Mouse (Mus musculus) liver, adult 2 months (tissue): ENCODE measurements at regions not wholly inside any gene's neighbourhood (a gene's known extent, or its start where the extent isn't known, plus 50 kb on each side); places are given as distances from the start of the nearest gene placed in this dataset.

Experiments used
- DNase-seq: peaks from one replicate; pipeline ENCODE4 v3.0.0-alpha.2; 2011; ENCODE audit warnings: low read depth, low spot score; ENCODE audit errors: extremely low read depth
- H3K27ac ChIP-seq: fragments of 200-500 bp; replicated peaks from 2 replicates; pipeline ENCODE4 v1.5.1; 2012; ENCODE audit warnings: low read depth, mild to moderate bottlenecking, control low read depth, inconsistent platforms, low read length; ENCODE audit not compliant: insufficient read depth
- H3K27me3 ChIP-seq: fragments of 200-500 bp; 2 replicates; pipeline ENCODE4 v1.6.1; 2012; ENCODE audit warnings: mild to moderate bottlenecking, moderate library complexity, low read length, inconsistent platforms; ENCODE audit not compliant: control insufficient read depth, insufficient read depth
- H3K36me3 ChIP-seq: fragments of 200-500 bp; 2 replicates; pipeline ENCODE4 v1.6.1; 2012; ENCODE audit warnings: low read length, inconsistent platforms; ENCODE audit not compliant: control insufficient read depth, insufficient read depth
- H3K4me1 ChIP-seq: fragments of 200-500 bp; 2 replicates; pipeline ENCODE4 v1.6.1; 2011; ENCODE audit warnings: low read length; ENCODE audit not compliant: control insufficient read depth, insufficient read depth
- H3K4me3 ChIP-seq: fragments of 200-500 bp; 2 replicates; pipeline ENCODE4 v1.5.1; 2011; ENCODE audit warnings: low read depth, mild to moderate bottlenecking, control low read depth, low read length, moderate library complexity; ENCODE audit not compliant: insufficient read depth
- H3K79me2 ChIP-seq: fragments of 200-500 bp; 2 replicates; pipeline ENCODE4 v1.6.1; 2012; ENCODE audit warnings: inconsistent platforms, mild to moderate bottlenecking, low read length, moderate library complexity; ENCODE audit not compliant: control insufficient read depth, insufficient read depth
- H3K9ac ChIP-seq: fragments of 200-500 bp; 2 replicates; pipeline ENCODE4 v1.6.1; 2012; ENCODE audit warnings: low read depth, mild to moderate bottlenecking, control low read depth, inconsistent platforms, low read length
- CTCF ChIP-seq: fragments of 200-500 bp; IDR thresholded peaks from 2 replicates; pipeline ENCODE4 v1.5.1; 2011; ENCODE audit warnings: low read depth, low read length, control low read depth
- POLR2A ChIP-seq: fragments of 200-500 bp; IDR thresholded peaks from 2 replicates; pipeline ENCODE4 v1.6.1; 2011; ENCODE audit warnings: low read length, control low read depth; ENCODE audit not compliant: insufficient read depth; ENCODE audit errors: extremely low read depth
- WGBS: fragments of 180-500 bp; shearing (Covaris S2); methylation state at CpG from one replicate; pipeline ENCODE4 v1.1.7; 2018; 5-methylcytosine and 5-hydroxymethylcytosine counted together

GRCm38 (mm10) chr4:124414386-124414785, 196.2 kb downstream of the 3100002H09Rik start:
- Histone ChIP-seq H3K27me3 (no peaks in the 10 kb centered on the region), H3K9ac (no peak overlapping the region), H3K4me3 (no peak overlapping the region), H3K4me1 (no peaks in the 10 kb centered on the region), H3K79me2 (no peaks in the 10 kb centered on the region), H3K27ac (no peak overlapping the region), H3K36me3 (no peaks in the 10 kb centered on the region)
- WGBS: 92% methylated on average over 7 of the region's 7 CpGs
- DNase-seq: no peak
- no peak for TF ChIP-seq POLR2A
- no peak for TF ChIP-seq CTCF

- no peak for DNase-seq
- H3K4me3 ChIP-seq: no peak overlapping the region
- H3K27me3 ChIP-seq: peaks cover 2% of the 10 kb centered on the region; the same call in 1 of the 2 replicates
- no peaks in the 10 kb centered on the region for H3K36me3 ChIP-seq
- H3K4me1 ChIP-seq: no peaks in the 10 kb centered on the region
- TF ChIP-seq POLR2A (no peak), CTCF (no peak)
- no peak overlapping the region for H3K27ac ChIP-seq
- H3K9ac ChIP-seq: no peak overlapping the region
- 94% methylated on average over 1 of the region's 1 CpGs for WGBS
- H3K79me2 ChIP-seq: no peaks in the 10 kb centered on the region
Measured at GRCm38 (mm10) chr4:124409279-124409678, 201.3 kb downstream of the 3100002H09Rik start.

- 72% methylated on average over 8 of the region's 8 CpGs for WGBS
- H3K36me3 ChIP-seq: no peaks in the 10 kb centered on the region
- H3K9ac ChIP-seq: no peak overlapping the region
- no peak overlapping the region for H3K27ac ChIP-seq
- H3K4me1 ChIP-seq: no peaks in the 10 kb centered on the region
- no peak overlapping the region for H3K4me3 ChIP-seq
- TF ChIP-seq POLR2A: no peak
- no peak for TF ChIP-seq CTCF
- H3K79me2 ChIP-seq: no peaks in the 10 kb centered on the region
- H3K27me3 ChIP-seq: peaks cover 2% of the 10 kb centered on the region; the same call in 1 of the 2 replicates
- DNase-seq: no peak
Measured at GRCm38 (mm10) chr4:124402075-124402474, 208.5 kb downstream of the 3100002H09Rik start.

GRCm38 (mm10) chr4:124400741-124401140, 209.9 kb downstream of the 3100002H09Rik start:
- Histone ChIP-seq H3K9ac (no peak overlapping the region), H3K36me3 (no peaks in the 10 kb centered on the region), H3K27ac (no peak overlapping the region), H3K79me2 (no peaks in the 10 kb centered on the region), H3K27me3 (peaks cover 2% of the 10 kb centered on the region; the same call in 1 of the 2 replicates), H3K4me3 (no peak overlapping the region), H3K4me1 (no peaks in the 10 kb centered on the region)
- WGBS: 82% methylated on average over 8 of the region's 8 CpGs
- DNase-seq: no peak
- no peak for TF ChIP-seq POLR2A

GRCm38 (mm10) chr4:124400136-124400675, 210.4 kb downstream of the 3100002H09Rik start:
- Histone ChIP-seq H3K79me2 (no peaks in the 10 kb centered on the region), H3K27ac (no peak overlapping the region), H3K4me1 (no peaks in the 10 kb centered on the region), H3K36me3 (no peaks in the 10 kb centered on the region), H3K4me3 (no peak overlapping the region), H3K27me3 (peaks cover 2% of the 10 kb centered on the region; the same call in 1 of the 2 replicates), H3K9ac (no peak overlapping the region)
- no peak for DNase-seq
- TF ChIP-seq CTCF (no peak), POLR2A (no peak)
- 37% methylated on average over 6 of the region's 6 CpGs for WGBS

GRCm38 (mm10) chr4:124398354-124398753, 212.2 kb downstream of the 3100002H09Rik start:
- H3K27me3 ChIP-seq: no peaks in the 10 kb centered on the region
- H3K79me2 ChIP-seq: no peaks in the 10 kb centered on the region
- H3K4me3 ChIP-seq: no peak overlapping the region
- no peak for DNase-seq
- TF ChIP-seq CTCF (no peak), POLR2A (no peak)
- H3K4me1 ChIP-seq: no peaks in the 10 kb centered on the region
- H3K36me3 ChIP-seq: no peaks in the 10 kb centered on the region
- H3K9ac ChIP-seq: no peak overlapping the region
- H3K27ac ChIP-seq: no peak overlapping the region
- WGBS: 45% methylated on average over 9 of the region's 9 CpGs
